Mouse (Mus musculus): ENCODE measurements at regions not wholly inside any gene's neighbourhood (a gene's known extent, or its start where the extent isn't known, plus 50 kb on each side); places are given as distances from the start of the nearest gene placed in this dataset.

- DNase-seq: no peak
Observed at GRCm38 (mm10) chr14:120669665-120670064, 191.4 kb downstream of the Rap2a start.

GRCm38 (mm10) chr14:120675752-120676151 is 197.5 kb downstream of the Rap2a start:
- DNase-seq: no peak

GRCm38 (mm10) chr14:120678533-120678932 is 200.3 kb downstream of the Rap2a start:
- DNase-seq: no peak

- DNase-seq: no peak
Observed at GRCm38 (mm10) chr14:120679072-120679471, 200.8 kb downstream of the Rap2a start.

GRCm38 (mm10) chr14:120680272-120680671 is 202.0 kb downstream of the Rap2a start:
- DNase-seq: no peak

- no peak for DNase-seq
Observed at GRCm38 (mm10) chr14:120685263-120685662, 207.0 kb downstream of the Rap2a start.

GRCm38 (mm10) chr14:120685877-120686276 is 207.6 kb downstream of the Rap2a start:
- no peak for DNase-seq

- DNase-seq: no peak
Observed at GRCm38 (mm10) chr14:120686751-120687150, 208.5 kb downstream of the Rap2a start.

GRCm38 (mm10) chr14:120699378-120699777 is 211.6 kb upstream of the Ipo5 start:
- no peak for DNase-seq

GRCm38 (mm10) chr14:120705301-120705801 is 205.7 kb upstream of the Ipo5 start:
- no peak for DNase-seq

GRCm38 (mm10) chr14:120710782-120711181 is 200.2 kb upstream of the Ipo5 start:
- DNase-seq: no peak

- no peak for DNase-seq
Observed at GRCm38 (mm10) chr14:120720464-120721445, 190.3 kb upstream of the Ipo5 start.

- no peak for DNase-seq
Observed at GRCm38 (mm10) chr14:120721593-120722461, 189.2 kb upstream of the Ipo5 start.

GRCm38 (mm10) chr14:120722546-120723112 is 188.4 kb upstream of the Ipo5 start:
- no peak for DNase-seq

- no peak for DNase-seq
Observed at GRCm38 (mm10) chr14:120728107-120728506, 182.9 kb upstream of the Ipo5 start.

- DNase-seq: no peak
Observed at GRCm38 (mm10) chr14:120730226-120730625, 180.8 kb upstream of the Ipo5 start.

GRCm38 (mm10) chr14:120731679-120732281 is 179.2 kb upstream of the Ipo5 start:
- no peak for DNase-seq

- no peak for DNase-seq
Observed at GRCm38 (mm10) chr14:120732400-120733138, 178.5 kb upstream of the Ipo5 start.

- DNase-seq: no peak
Observed at GRCm38 (mm10) chr14:120741492-120742054, 169.5 kb upstream of the Ipo5 start.

- DNase-seq: no peak
Observed at GRCm38 (mm10) chr14:120754011-120754410, 157.0 kb upstream of the Ipo5 start.

GRCm38 (mm10) chr14:120755389-120755788 is 155.6 kb upstream of the Ipo5 start:
- no peak for DNase-seq
